Mouse (Mus musculus) right cerebral cortex, postnatal 14 days (tissue): ENCODE results near the gene Spon1.

ENCODE experiments used
- DNase-seq: peaks from one replicate; pipeline ENCODE4 v3.0.0; 2022

The Spon1 gene

GRCm38 (mm10) chr7:113765667-113766497 lies at the start of gene Spon1:
TSS of gene Spon1 (plus strand) at chr7:113765998.
- DNase-seq, result peak; percentile 70

GRCm38 (mm10) chr7:113721994-113722393 lies 43.8 kb upstream of the Spon1 start:
- DNase-seq, result no peak

- DNase-seq, result no peak
Measured at GRCm38 (mm10) chr7:113723905-113724304, 41.9 kb upstream of the Spon1 start.

- DNase-seq, result no peak
Measured at GRCm38 (mm10) chr7:113727999-113728713, 37.6 kb upstream of the Spon1 start.

GRCm38 (mm10) chr7:113728926-113729325 lies 36.9 kb upstream of the Spon1 start:
- DNase-seq, result no peak

- no peak for DNase-seq
Measured at GRCm38 (mm10) chr7:113730406-113731247, 35.2 kb upstream of the Spon1 start.

GRCm38 (mm10) chr7:113737790-113738362 lies 27.9 kb upstream of the Spon1 start:
- no peak for DNase-seq

GRCm38 (mm10) chr7:113739181-113739580 lies 26.6 kb upstream of the Spon1 start:
- DNase-seq, result no peak

GRCm38 (mm10) chr7:113742644-113743043 lies 23.2 kb upstream of the Spon1 start:
- DNase-seq, result no peak

GRCm38 (mm10) chr7:113743982-113744381 lies 21.8 kb upstream of the Spon1 start:
- no peak for DNase-seq

- no peak for DNase-seq
Measured at GRCm38 (mm10) chr7:113756616-113757015, 9.2 kb upstream of the Spon1 start.

GRCm38 (mm10) chr7:113759212-113759611 lies 6.6 kb upstream of the Spon1 start:
- DNase-seq, result no peak

- no peak for DNase-seq
Measured at GRCm38 (mm10) chr7:113765133-113765532, 665 bp upstream of the Spon1 start.

GRCm38 (mm10) chr7:113766498-113766941 lies 722 bp downstream of the Spon1 start:
- DNase-seq, result peak; percentile 23

GRCm38 (mm10) chr7:113767546-113767945 lies 1.7 kb downstream of the Spon1 start:
- no peak for DNase-seq

- DNase-seq, result no peak
Measured at GRCm38 (mm10) chr7:113768174-113768935, 2.6 kb downstream of the Spon1 start.

GRCm38 (mm10) chr7:113769281-113769680 lies 3.5 kb downstream of the Spon1 start:
- peak; percentile 5 for DNase-seq

GRCm38 (mm10) chr7:113772135-113772534 lies 6.3 kb downstream of the Spon1 start:
- peak; percentile 21 for DNase-seq

GRCm38 (mm10) chr7:113773436-113773835 lies 7.6 kb downstream of the Spon1 start:
- no peak for DNase-seq

GRCm38 (mm10) chr7:113774039-113774438 lies 8.2 kb downstream of the Spon1 start:
- peak; percentile 38 for DNase-seq

- DNase-seq, result peak; percentile 10
Measured at GRCm38 (mm10) chr7:113774906-113775305, 9.1 kb downstream of the Spon1 start.

GRCm38 (mm10) chr7:113778546-113778945 lies 12.7 kb downstream of the Spon1 start:
- DNase-seq, result no peak
